Mouse (Mus musculus) lung, adult 2 months (tissue): ENCODE results near the gene Apoe. TPM values are rescaled to one million over a fixed set of nuclear protein-coding genes. Genes with fewer than 3 reads are reported as not detected.
A peak's percentile ranks its signal among the peaks of the same experiment; 100 is the strongest.

ENCODE experiments used
- DNase-seq: peaks from one replicate; pipeline ENCODE4 v3.0.0; 2022
- H3K4me1 ChIP-seq: fragments of 200-500 bp; 2 replicates; pipeline ENCODE4 v1.6.1; 2011; ENCODE audit warnings: low read length; ENCODE audit not compliant: control insufficient read depth, insufficient read depth
- H3K4me3 ChIP-seq: fragments of 200-500 bp; replicated peaks from 2 replicates; pipeline ENCODE3; 2011; ENCODE audit warnings: low read depth, mild to moderate bottlenecking, control low read depth, low read length; ENCODE audit errors: extremely low read depth
- CTCF ChIP-seq: fragments of 200-500 bp; IDR thresholded peaks from 2 replicates; pipeline ENCODE4 v1.5.1; 2011; ENCODE audit warnings: mild to moderate bottlenecking, low read length, control low read depth; ENCODE audit not compliant: insufficient read depth
- POLR2A ChIP-seq: fragments of 200-500 bp; IDR thresholded peaks from 2 replicates; pipeline ENCODE4 v1.6.1; 2011; ENCODE audit warnings: low read depth, mild to moderate bottlenecking, control low read depth, low read length, borderline replicate concordance; ENCODE audit errors: extremely low read depth
- WGBS: fragments of 180-500 bp; shearing (Covaris S2); methylation state at CpG from one replicate; pipeline ENCODE4 v1.1.7; 2018; 5-methylcytosine and 5-hydroxymethylcytosine counted together
- polyA plus RNA-seq: library from polyadenylated mRNA; depleted of rRNA; stranded (reverse); fragments of >200 nt; gene quantifications from 2 replicates; pipeline ENCODE4 v1.2.3, GENCODE M21; 2012

The Apoe gene
- polyA plus RNA-seq, 1 experiment: 815 TPM

DNA sequence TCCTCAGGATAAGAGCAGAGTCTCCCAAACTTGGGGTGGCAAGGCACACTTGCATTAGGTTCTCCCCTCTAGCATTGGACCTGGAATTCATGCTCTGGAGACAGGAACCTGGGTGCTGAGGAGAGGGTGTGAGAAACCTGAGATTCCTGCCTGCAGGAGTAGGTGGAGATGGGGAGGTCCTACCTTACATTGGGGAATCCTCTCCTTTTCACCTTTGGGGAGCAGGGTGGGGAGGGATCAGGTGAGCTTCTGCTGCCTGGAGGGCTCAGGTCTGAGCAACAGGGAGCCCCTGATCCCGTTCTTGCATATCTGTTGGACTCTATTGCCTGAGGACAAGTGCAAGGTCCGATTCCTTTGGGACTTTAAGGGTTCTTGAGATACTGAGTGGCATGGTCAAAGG, 17.8 kb upstream of the Apoe start:
- DNase-seq: no peak
- TF ChIP-seq CTCF (no peak), POLR2A (no peak)
- WGBS: 70% methylated on average over 2 of the region's 2 CpGs
- Histone ChIP-seq H3K4me3 (no peak overlapping the region), H3K4me1 (peaks cover 3% of the 10 kb centered on the region; the same call in 1 of the 2 replicates)

DNA sequence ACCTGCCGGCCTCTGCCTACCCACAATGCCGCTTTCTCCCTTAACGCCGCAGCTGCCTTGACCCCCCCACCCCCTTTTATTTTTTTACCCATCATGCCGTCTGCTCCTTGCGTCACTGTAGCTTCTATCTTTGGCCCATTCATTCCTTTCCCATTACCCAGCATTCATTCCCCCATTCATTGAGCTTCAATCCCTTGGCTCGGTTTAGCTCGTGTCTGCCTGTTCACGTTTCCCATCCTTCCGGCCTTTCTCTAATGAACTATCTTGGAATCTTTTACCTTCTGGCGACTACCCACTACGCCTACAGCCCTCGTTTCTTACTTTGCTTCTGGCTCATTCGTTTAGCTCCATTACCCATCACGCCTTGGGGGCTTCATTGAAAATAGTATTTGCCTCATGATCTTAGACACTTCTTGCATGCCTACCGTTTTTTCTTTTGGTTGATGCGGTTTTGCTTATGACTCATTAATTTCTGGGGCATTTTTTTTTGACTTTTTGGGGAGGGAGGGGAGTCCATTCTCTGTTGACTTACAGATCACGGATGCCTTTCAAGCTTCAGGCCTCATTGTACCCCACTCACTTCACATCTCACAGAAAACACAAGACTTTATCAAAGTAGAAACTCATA, 17.2 kb upstream of the Apoe start:
- no peak for DNase-seq
- no peak for TF ChIP-seq CTCF
- TF ChIP-seq POLR2A: no peak
- Histone ChIP-seq H3K4me3 (peak overlapping the region; percentile 68), H3K4me1 (peaks cover 3% of the 10 kb centered on the region; the same call in 1 of the 2 replicates)
- 5% methylated on average over 18 of the region's 18 CpGs for WGBS

DNA sequence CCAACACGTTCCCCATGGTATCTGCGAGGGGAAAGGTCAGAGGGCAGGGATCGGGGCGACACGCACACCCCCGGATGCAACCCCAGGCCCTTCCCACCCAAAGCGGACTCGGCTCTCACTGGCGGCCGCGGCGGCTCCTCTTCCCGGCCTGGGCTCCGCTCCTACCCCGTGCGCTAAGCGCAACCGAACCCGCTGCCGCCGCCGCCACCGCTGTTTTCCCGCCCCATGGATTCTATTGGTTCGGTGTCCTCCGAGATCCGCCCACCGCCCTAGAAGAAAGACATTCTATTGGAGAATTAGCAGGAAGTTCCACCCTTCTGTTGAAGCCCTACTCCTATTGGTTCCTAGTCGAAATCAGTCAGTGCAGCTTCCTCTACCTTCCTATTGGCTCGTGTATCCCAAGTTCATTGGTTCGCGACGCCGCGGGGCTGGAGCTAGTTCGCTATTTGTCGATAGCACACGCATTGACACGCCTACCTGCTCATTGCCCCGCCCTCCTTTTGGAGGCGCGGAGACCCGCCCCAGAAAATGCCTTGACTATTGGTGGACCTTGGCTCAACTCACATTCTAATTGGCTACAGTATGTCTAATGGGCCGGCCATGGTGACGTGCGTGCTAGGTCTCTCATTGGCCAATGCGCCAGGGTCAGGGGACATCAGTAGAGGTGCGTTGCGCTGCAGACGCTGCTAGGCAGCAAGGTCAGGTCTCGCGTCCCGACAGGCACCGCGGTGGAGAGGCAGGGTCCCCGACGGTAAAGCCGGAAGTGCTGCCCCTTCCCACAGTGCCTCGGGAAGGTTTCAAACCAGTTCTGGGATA, 16.5 kb upstream of the Apoe start, which contains the start of gene Tomm40:
Gene Tomm40 (minus strand): TSS at position 200 of the 816 bp plus-strand sequence.
- under 1% methylated on average over 58 of the region's 59 CpGs for WGBS

DNA sequence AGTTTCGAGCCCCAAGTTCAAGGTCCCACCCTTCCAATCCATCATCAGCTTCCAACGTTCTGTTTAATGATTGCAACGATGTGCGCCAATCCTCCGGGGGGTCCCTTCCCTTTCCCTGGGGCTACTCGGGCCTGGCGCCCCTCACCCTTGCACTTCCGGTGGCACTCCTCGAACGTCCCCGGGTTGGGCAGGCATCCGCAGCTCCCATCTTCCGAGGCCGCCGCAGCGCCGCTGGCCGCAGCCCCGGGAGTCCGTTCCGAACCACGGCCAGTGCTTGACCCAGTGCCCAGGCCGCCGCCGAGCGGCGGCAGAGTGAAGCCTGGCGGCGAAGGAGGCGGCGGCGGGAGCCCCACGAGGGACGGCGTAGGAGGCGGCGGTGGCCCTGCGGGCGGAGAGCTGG, 15.8 kb upstream of the Apoe start:
- WGBS: under 1% methylated on average over 37 of the region's 39 CpGs
- Histone ChIP-seq H3K4me3 (peak overlapping the region; percentile 90), H3K4me1 (peaks cover 3% of the 10 kb centered on the region; the same call in 1 of the 2 replicates)
- TF ChIP-seq POLR2A (no peak), CTCF (no peak)
- DNase-seq: no peak

More for the DNA sequence above, 16.5 kb upstream of the Apoe start, which contains the start of gene Tomm40:
- peaks cover 3% of the 10 kb centered on the region; the same call in 1 of the 2 replicates for H3K4me1 ChIP-seq
- DNase-seq: peak; percentile 98
- TF ChIP-seq CTCF (no peak), POLR2A (peak; percentile 92; the same call in 1 of the 2 replicates)
- H3K4me3 ChIP-seq: peak within 1 kb of the TSS; percentile 90

DNA sequence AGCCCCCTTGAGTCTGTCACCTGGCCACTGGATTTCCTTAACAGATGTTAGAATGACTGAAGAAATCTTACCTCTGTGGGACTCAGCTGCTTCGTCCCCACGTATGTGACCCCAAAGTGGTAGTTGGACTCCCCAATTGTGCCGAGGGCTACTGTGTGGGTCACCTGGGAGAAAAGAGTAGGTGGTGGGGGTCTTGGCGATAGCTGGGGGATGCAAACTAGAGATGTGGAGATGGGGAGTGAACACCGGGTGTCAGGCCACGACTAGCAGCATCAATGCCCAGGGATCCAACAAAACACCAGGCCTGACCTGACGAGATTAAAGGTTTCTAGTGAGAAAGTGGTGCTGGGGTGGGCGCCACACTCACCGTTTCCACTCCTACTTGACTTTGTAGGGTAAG, 14.6 kb upstream of the Apoe start:
- Histone ChIP-seq H3K4me1 (peaks cover 3% of the 10 kb centered on the region; the same call in 1 of the 2 replicates), H3K4me3 (no peak overlapping the region)
- no peak for TF ChIP-seq POLR2A
- no peak for TF ChIP-seq CTCF
- DNase-seq: no peak
- 85% methylated on average over 9 of the region's 9 CpGs for whole genome bisulfite sequencing

DNA sequence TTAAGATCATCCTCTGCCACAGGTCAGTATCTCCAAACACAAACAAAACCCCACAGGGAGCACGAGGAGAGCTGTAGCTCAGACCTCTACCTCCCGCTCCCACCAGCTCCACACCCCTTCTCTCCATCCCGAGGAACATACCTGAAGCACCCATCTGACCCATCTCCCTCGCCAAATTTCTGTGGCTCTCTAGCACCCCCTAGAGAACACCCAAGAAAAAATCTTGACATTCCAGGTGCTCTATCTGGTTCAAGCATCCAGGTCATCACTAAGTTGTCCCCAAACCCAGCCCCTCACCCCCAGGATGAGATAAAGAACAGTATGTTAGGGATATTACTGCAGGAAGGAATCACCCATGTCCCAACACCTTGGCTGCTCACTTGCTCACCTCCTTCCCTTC, 14.2 kb upstream of the Apoe start:
- no peak for DNase-seq
- WGBS: 37% methylated on average over 4 of the region's 4 CpGs
- H3K4me1 ChIP-seq: peaks cover 3% of the 10 kb centered on the region; the same call in 1 of the 2 replicates
- TF ChIP-seq POLR2A (no peak), CTCF (no peak)
- H3K4me3 ChIP-seq: no peak overlapping the region

DNA sequence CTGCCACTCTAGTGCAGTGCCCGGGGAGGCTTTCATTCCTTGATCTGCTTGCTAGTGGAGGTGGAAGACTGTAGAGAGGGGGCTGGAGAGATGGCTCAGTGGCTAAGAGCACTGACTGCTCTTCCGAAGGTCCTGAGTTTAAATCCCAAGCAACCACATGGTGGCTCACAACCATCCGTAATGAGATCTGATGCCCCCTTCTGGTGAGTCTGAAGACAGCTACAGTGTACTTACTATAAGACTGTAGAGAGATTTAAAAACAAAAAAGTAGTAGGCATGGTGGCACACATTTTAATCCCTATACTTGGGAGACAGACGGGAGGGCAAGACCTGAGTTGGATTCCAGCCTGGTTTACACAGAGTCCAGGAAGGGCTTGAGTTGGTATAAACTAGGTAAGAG, 13.4 kb upstream of the Apoe start:
- Histone ChIP-seq H3K4me1 (peaks cover 3% of the 10 kb centered on the region; the same call in 1 of the 2 replicates), H3K4me3 (no peak overlapping the region)
- DNase-seq: no peak
- TF ChIP-seq CTCF (no peak), POLR2A (no peak)
- 67% methylated on average over 4 of the region's 4 CpGs for WGBS

DNA sequence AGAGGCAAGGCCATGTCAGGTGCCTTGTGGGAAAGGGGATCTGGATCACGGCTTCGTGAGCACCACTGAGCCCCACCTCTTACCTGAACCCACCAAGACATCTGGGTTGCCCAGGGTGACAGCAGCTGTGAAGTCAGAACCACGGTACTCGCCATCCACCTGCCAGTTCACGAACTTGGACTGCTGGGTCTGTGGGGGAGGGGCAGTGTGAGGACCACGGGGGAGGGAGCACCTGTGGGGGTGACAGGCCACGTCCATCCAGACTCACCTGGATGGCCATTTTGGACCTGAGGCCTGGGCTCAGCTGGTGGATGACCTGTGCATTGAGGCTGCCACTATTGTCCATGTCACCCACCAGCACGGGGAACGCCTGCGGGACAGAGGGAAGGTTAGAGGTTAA, 11.7 kb upstream of the Apoe start:
- WGBS: 92% methylated on average over 10 of the region's 10 CpGs
- DNase-seq: no peak
- TF ChIP-seq CTCF: no peak
- TF ChIP-seq POLR2A: no peak
- Histone ChIP-seq H3K4me3 (no peak overlapping the region), H3K4me1 (peaks cover 3% of the 10 kb centered on the region; the same call in 1 of the 2 replicates)

DNA sequence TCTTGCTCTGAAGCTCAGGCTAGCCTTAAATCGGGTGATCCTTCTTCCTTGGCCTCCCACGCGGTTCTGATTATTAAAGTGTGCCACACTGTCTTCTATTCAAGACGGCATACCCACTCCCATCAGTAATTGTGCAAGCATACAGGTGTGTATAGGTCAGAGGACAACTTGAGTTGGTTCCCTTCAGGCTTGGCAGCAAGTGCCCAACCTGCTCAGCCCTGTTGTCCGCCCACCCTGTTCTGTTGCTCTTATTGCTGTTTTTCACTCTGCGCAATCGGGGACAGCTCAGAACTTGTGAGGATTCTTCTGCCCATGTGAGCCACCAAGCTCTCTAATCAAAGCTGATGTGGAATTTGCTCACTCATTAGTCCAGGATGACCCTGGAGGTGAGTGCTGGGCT, 6.3 kb upstream of the Apoe start:
- TF ChIP-seq POLR2A: no peak
- no peak for TF ChIP-seq CTCF
- Histone ChIP-seq H3K4me1 (peaks cover 7% of the 10 kb centered on the region; the same call in 1 of the 2 replicates), H3K4me3 (no peak overlapping the region)
- WGBS: 94% methylated on average over 7 of the region's 7 CpGs
- no peak for DNase-seq
